Mouse (Mus musculus) heart, adult 2 months (tissue): ENCODE measurements at regions not wholly inside any gene's neighbourhood (a gene's known extent, or its start where the extent isn't known, plus 50 kb on each side); places are given as distances from the start of the nearest gene placed in this dataset.

Experiments
- DNase-seq, 2 experiments: peaks; one replicate each; pipeline ENCODE4 v3.0.0; 2021
- H3K27ac ChIP-seq: fragments of 200-600 bp; 2 replicates; pipeline ENCODE4 v1.8.1; 2022
- H3K27me3 ChIP-seq: fragments of 200-500 bp; 2 replicates; pipeline ENCODE4 v1.6.1; 2012; ENCODE audit warnings: mild to moderate bottlenecking, low read length, inconsistent platforms, mixed read lengths; ENCODE audit not compliant: control insufficient read depth, insufficient read depth
- H3K36me3 ChIP-seq: fragments of 200-500 bp; 2 replicates; pipeline ENCODE4 v1.6.1; 2012; ENCODE audit warnings: low read length, inconsistent platforms; ENCODE audit not compliant: control insufficient read depth, insufficient read depth
- H3K4me1 ChIP-seq: fragments of 200-500 bp; 2 replicates; pipeline ENCODE4 v1.6.1; 2011; ENCODE audit warnings: low read length; ENCODE audit not compliant: control insufficient read depth, insufficient read depth
- H3K4me3 ChIP-seq: fragments of 200-600 bp; 2 replicates; pipeline ENCODE4 v1.8.1; 2022
- H3K79me2 ChIP-seq: fragments of 200-500 bp; replicated peaks from 2 replicates; pipeline ENCODE4 v1.6.1; 2012; ENCODE audit warnings: mild to moderate bottlenecking, inconsistent platforms, low read length, moderate library complexity, mixed read lengths; ENCODE audit not compliant: control insufficient read depth, insufficient read depth
- H3K9ac ChIP-seq: fragments of 200-500 bp; 2 replicates; pipeline ENCODE4 v1.6.1; 2012; ENCODE audit warnings: low read depth, mild to moderate bottlenecking, control low read depth, inconsistent platforms, low read length, mixed read lengths
- CTCF ChIP-seq: fragments of 200-600 bp; IDR thresholded peaks from 2 replicates; pipeline ENCODE4 v1.8.1; 2022; ENCODE audit warnings: antibody characterized with exemption, mild to moderate bottlenecking, moderate library complexity
- EP300 ChIP-seq: fragments of 200-500 bp; IDR thresholded peaks from 2 replicates; pipeline ENCODE4 v1.6.1; 2011; ENCODE audit warnings: low read depth, low read length, control low read depth; ENCODE audit not compliant: insufficient read depth
- POLR2A ChIP-seq: fragments of 200-500 bp; IDR thresholded peaks from 2 replicates; pipeline ENCODE4 v1.6.1; 2011; ENCODE audit warnings: mild to moderate bottlenecking, low read depth, low read length, control low read depth; ENCODE audit not compliant: insufficient read depth
- WGBS: fragments of 180-500 bp; shearing (Covaris S2); methylation state at CpG from one replicate; pipeline ENCODE4 v1.1.7; 2018; 5-methylcytosine and 5-hydroxymethylcytosine counted together
- intact Hi-C: fragments of 180-260 bp; cut with DNase I; formaldehyde crosslinking; loops from one replicate; pipeline ENCODE4 v1.15.1; 2025

- Histone ChIP-seq H3K36me3 (no peaks in the 10 kb centered on the region), H3K4me3 (no peak overlapping the region), H3K4me1 (no peaks in the 10 kb centered on the region), H3K27me3 (no peaks in the 10 kb centered on the region), H3K9ac (no peak overlapping the region), H3K27ac (no peak overlapping the region), H3K79me2 (no peaks in the 10 kb centered on the region)
- no peak for TF ChIP-seq POLR2A
- no peak for TF ChIP-seq CTCF
- TF ChIP-seq EP300, result no peak
- DNase-seq, result no peak
- intact Hi-C loops, result no loop called here
Observed at GRCm38 (mm10) chr5:58497326-58497725, 779.6 kb downstream of the Pcdh7 start.

GRCm38 (mm10) chr5:58531601-58532000 is 813.8 kb downstream of the Pcdh7 start:
- intact Hi-C loops, result no loop called here
- no peak overlapping the region for H3K27ac ChIP-seq
- H3K79me2 ChIP-seq, result no peaks in the 10 kb centered on the region
- no peaks in the 10 kb centered on the region for H3K27me3 ChIP-seq
- 72% methylated on average over 3 of the region's 3 CpGs for whole genome bisulfite sequencing
- no peaks in the 10 kb centered on the region for H3K4me1 ChIP-seq
- H3K9ac ChIP-seq, result no peak overlapping the region
- TF ChIP-seq EP300, result no peak
- no peak overlapping the region for H3K4me3 ChIP-seq
- H3K36me3 ChIP-seq, result no peaks in the 10 kb centered on the region
- DNase-seq, result no peak

- no peak overlapping the region for H3K9ac ChIP-seq
- no peak for DNase-seq
- no peaks in the 10 kb centered on the region for H3K27me3 ChIP-seq
- no peaks in the 10 kb centered on the region for H3K79me2 ChIP-seq
- H3K4me1 ChIP-seq, result no peaks in the 10 kb centered on the region
- no peak overlapping the region for H3K4me3 ChIP-seq
- H3K36me3 ChIP-seq, result no peaks in the 10 kb centered on the region
- no peak for TF ChIP-seq POLR2A
- TF ChIP-seq EP300, result no peak
- TF ChIP-seq CTCF, result no peak
- H3K27ac ChIP-seq, result no peak overlapping the region
- intact Hi-C loops, result no loop called here
Observed at GRCm38 (mm10) chr5:58556770-58557169, 839.0 kb downstream of the Pcdh7 start.

GRCm38 (mm10) chr5:58559816-58560215 is 842.0 kb downstream of the Pcdh7 start:
- Histone ChIP-seq H3K4me3 (no peak overlapping the region), H3K79me2 (no peaks in the 10 kb centered on the region), H3K4me1 (no peaks in the 10 kb centered on the region), H3K36me3 (no peaks in the 10 kb centered on the region), H3K27ac (no peak overlapping the region), H3K9ac (no peak overlapping the region), H3K27me3 (no peaks in the 10 kb centered on the region)
- TF ChIP-seq CTCF (no peak), POLR2A (no peak), EP300 (no peak)
- DNase-seq, result no peak
- intact Hi-C loops, result no loop called here
- 55% methylated on average over 4 of the region's 4 CpGs for WGBS

- TF ChIP-seq EP300 (no peak), CTCF (no peak), POLR2A (no peak)
- Histone ChIP-seq H3K4me1 (no peaks in the 10 kb centered on the region), H3K9ac (no peak overlapping the region), H3K4me3 (no peak overlapping the region), H3K36me3 (no peaks in the 10 kb centered on the region), H3K79me2 (no peaks in the 10 kb centered on the region), H3K27me3 (no peaks in the 10 kb centered on the region), H3K27ac (no peak overlapping the region)
- DNase-seq, result no peak
- WGBS, result 33% methylated on average over 1 of the region's 1 CpGs
- intact Hi-C loops, result loop anchor here (2.0 kb wide), 1 partner anchor 23 kb away; no protein-coding TSS in a partner anchor
Observed at GRCm38 (mm10) chr5:58599876-58600275, 882.1 kb downstream of the Pcdh7 start.

GRCm38 (mm10) chr5:58621527-58621926 is 903.8 kb downstream of the Pcdh7 start:
- H3K4me1 ChIP-seq, result no peaks in the 10 kb centered on the region
- no peak overlapping the region for H3K9ac ChIP-seq
- 50% methylated on average over 2 of the region's 2 CpGs for WGBS
- H3K4me3 ChIP-seq, result no peak overlapping the region
- TF ChIP-seq CTCF (no peak), POLR2A (no peak), EP300 (no peak)
- H3K27me3 ChIP-seq, result no peaks in the 10 kb centered on the region
- no peaks in the 10 kb centered on the region for H3K36me3 ChIP-seq
- H3K27ac ChIP-seq, result no peak overlapping the region
- H3K79me2 ChIP-seq, result no peaks in the 10 kb centered on the region
- intact Hi-C loops, result no loop called here
- DNase-seq, result no peak
